Mouse (Mus musculus) embryonic facial prominence, embryonic 15.5 days (tissue): ENCODE measurements around the gene Sipa1l2. TPM values are rescaled to one million over a fixed set of nuclear protein-coding genes. Genes with fewer than 3 reads are reported as not detected.

Experiments
- ATAC-seq: fragments of 200-750 bp; cut with Nextera tagmentation; 2 replicates; pipeline ENCODE4 v1.8.0; 2017; ENCODE audit warnings: low read depth, moderate TSS enrichment; ENCODE audit not compliant: insufficient number of reproducible peaks, low FRiP score, low TSS enrichment
- H3K27ac ChIP-seq: fragments of 300-500 bp; sonication (generic); replicated peaks from 2 replicates; pipeline ENCODE4 v1.5.1; 2015; ENCODE audit warnings: mild to moderate bottlenecking, inconsistent platforms
- H3K27me3 ChIP-seq: fragments of 300-500 bp; sonication (generic); 2 replicates; pipeline ENCODE4 v1.6.1; 2015; ENCODE audit warnings: inconsistent platforms
- H3K36me3 ChIP-seq: fragments of 300-500 bp; sonication (generic); 2 replicates; pipeline ENCODE4 v1.6.1; 2015; ENCODE audit warnings: mild to moderate bottlenecking, inconsistent platforms
- H3K4me1 ChIP-seq: fragments of 300-500 bp; sonication (generic); 2 replicates; pipeline ENCODE4 v1.6.1; 2015; ENCODE audit warnings: inconsistent platforms
- H3K4me2 ChIP-seq: fragments of 300-500 bp; sonication (generic); replicated peaks from 2 replicates; pipeline ENCODE4 v1.6.1; 2015; ENCODE audit warnings: mild to moderate bottlenecking, inconsistent platforms
- H3K4me3 ChIP-seq: fragments of 300-500 bp; sonication (generic); replicated peaks from 2 replicates; pipeline ENCODE4 v1.5.1; 2015; ENCODE audit warnings: mild to moderate bottlenecking, inconsistent platforms
- H3K9ac ChIP-seq: fragments of 300-500 bp; sonication (generic); 2 replicates; pipeline ENCODE4 v1.6.1; 2015; ENCODE audit warnings: inconsistent platforms
- H3K9me3 ChIP-seq: fragments of 300-500 bp; sonication (generic); replicated peaks from 2 replicates; pipeline ENCODE4 v1.6.1; 2016; ENCODE audit warnings: inconsistent platforms
- WGBS: fragments of 180-500 bp; shearing (Covaris S2); methylation state at CpG from one replicate; pipeline ENCODE4 v1.1.7; 2015; 5-methylcytosine and 5-hydroxymethylcytosine counted together
- polyA plus RNA-seq: library from polyadenylated mRNA; unstranded; fragments of >200 nt; fragmentation: Nextera tagmentation; extraction: Ambion mirVana; gene quantifications from 2 replicates; pipeline ENCODE4 v1.2.1, GENCODE M21; 2015

The Sipa1l2 gene
- polyA plus RNA-seq, 1 experiment from 2014 or later, result 12.6 TPM

- peaks cover 7% of the 10 kb centered on the region; the same call in 1 of the 2 replicates for H3K4me1 ChIP-seq
- H3K36me3 ChIP-seq, result no peaks in the 10 kb centered on the region
- no peak overlapping the region for H3K27ac ChIP-seq
- H3K4me3 ChIP-seq, result no peak overlapping the region
- no peaks in the 10 kb centered on the region for H3K27me3 ChIP-seq
- no peak overlapping the region for H3K9ac ChIP-seq
- H3K4me2 ChIP-seq, result no peak overlapping the region
- WGBS, result 52% methylated on average over 6 of the region's 6 CpGs
- no peaks in the 10 kb centered on the region for H3K9me3 ChIP-seq
- ATAC-seq, result no peak
Observed at GRCm38 (mm10) chr8:125376448-125376845, 193.2 kb downstream of the Sipa1l2 start.

- H3K27ac ChIP-seq, result no peak overlapping the region
- H3K4me1 ChIP-seq, result peaks cover 7% of the 10 kb centered on the region; the same call in 1 of the 2 replicates
- H3K27me3 ChIP-seq, result no peaks in the 10 kb centered on the region
- no peaks in the 10 kb centered on the region for H3K9me3 ChIP-seq
- H3K9ac ChIP-seq, result no peak overlapping the region
- WGBS, result 39% methylated on average over 8 of the region's 8 CpGs
- no peak for ATAC-seq
- no peak overlapping the region for H3K4me2 ChIP-seq
- H3K4me3 ChIP-seq, result no peak overlapping the region
- no peaks in the 10 kb centered on the region for H3K36me3 ChIP-seq
Observed at GRCm38 (mm10) chr8:125375659-125376447, 193.8 kb downstream of the Sipa1l2 start.

DNA sequence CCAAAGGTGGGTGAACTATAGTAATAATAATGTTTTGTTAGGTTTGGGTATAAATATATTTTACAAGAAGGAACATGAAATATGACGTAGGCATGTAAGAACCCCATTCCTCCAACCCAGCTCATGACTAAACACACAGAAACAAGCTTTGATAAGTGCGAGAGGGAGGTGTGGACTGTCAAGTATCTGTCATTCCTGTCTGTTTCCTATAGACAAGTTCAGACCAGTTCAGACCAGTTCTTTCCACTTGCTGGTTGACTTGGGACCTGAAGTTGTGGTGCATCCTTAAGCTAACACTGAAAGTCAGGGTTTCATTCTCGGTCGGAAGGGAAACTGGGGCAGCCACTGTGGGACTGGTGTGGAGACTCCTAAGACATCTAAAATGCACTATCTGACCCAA, 197.0 kb downstream of the Sipa1l2 start:
- Histone ChIP-seq H3K27ac (0 out of 2 replicates have a peak overlapping the region, but pooled peaks have one; percentile 28), H3K9me3 (no peaks in the 10 kb centered on the region), H3K4me1 (peaks cover 27% of the 10 kb centered on the region), H3K27me3 (no peaks in the 10 kb centered on the region), H3K36me3 (no peaks in the 10 kb centered on the region), H3K4me3 (no peak overlapping the region), H3K9ac (no peak overlapping the region), H3K4me2 (no peak overlapping the region)
- ATAC-seq, result no peak
- WGBS, result 73% methylated on average over 4 of the region's 4 CpGs

- Histone ChIP-seq H3K27ac (no peak overlapping the region), H3K36me3 (no peaks in the 10 kb centered on the region), H3K27me3 (no peaks in the 10 kb centered on the region), H3K9ac (no peak overlapping the region), H3K9me3 (no peaks in the 10 kb centered on the region), H3K4me2 (no peak overlapping the region), H3K4me3 (no peak overlapping the region), H3K4me1 (peaks cover 20% of the 10 kb centered on the region)
- WGBS, result 55% methylated on average over 8 of the region's 8 CpGs
- ATAC-seq, result no peak
Observed at GRCm38 (mm10) chr8:125369491-125370236, 199.9 kb downstream of the Sipa1l2 start.

DNA sequence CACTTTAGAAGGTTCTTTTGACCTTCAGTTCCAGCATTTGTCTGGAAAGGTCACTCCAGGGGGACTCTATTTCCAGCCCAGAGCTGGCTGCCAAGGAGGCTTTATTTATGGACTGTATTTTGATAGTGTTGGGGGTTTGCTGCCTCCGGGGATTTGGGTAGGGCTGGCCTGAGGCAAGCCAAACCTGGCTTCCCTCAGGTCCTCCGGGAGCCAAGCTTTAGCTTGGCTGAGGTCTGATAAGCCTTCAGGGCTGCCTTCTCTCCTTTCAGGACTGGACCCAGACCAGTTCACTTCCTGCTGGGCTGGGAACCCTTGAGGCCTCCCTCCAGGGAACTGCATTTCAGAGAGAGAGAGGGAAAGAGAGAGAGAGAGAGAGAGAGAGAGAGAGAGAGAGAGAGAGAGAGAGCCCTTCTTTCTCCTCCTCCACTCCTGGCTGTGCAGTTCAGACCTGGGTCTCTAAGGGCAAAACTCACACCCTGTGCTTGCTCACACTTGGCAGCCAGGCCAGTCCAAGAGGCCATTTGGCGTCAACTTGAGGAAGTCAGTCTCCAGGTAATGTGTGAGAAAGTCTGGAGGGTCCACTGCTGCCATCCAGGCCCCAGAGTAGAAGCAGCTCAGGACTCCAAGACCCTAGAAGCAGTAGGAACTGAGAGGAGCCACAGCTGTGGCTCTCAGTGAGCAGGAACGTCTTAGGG, 201.1 kb downstream of the Sipa1l2 start:
- Histone ChIP-seq H3K4me3 (no peak overlapping the region), H3K4me1 (peaks cover 20% of the 10 kb centered on the region), H3K9ac (no peak overlapping the region), H3K9me3 (no peaks in the 10 kb centered on the region), H3K4me2 (no peak overlapping the region), H3K27me3 (no peaks in the 10 kb centered on the region), H3K27ac (no peak overlapping the region), H3K36me3 (no peaks in the 10 kb centered on the region)
- no peak for ATAC-seq
- 68% methylated on average over 4 of the region's 4 CpGs for WGBS

Other genes starting within 250 kb of the Sipa1l2 start
- 5.7 and 6.9 TPM in 2 replicates for gene Map10, start 100.0 kb upstream of the Sipa1l2 start, polyA plus RNA-seq
- 35.6 and 42.6 TPM in 2 replicates for gene Ntpcr, start 160.2 kb upstream of the Sipa1l2 start, polyA plus RNA-seq